Mouse (Mus musculus) liver, embryonic 14.5 days (tissue): Measurements from ENCODE around the gene Crot. TPM values are rescaled to one million over a fixed set of nuclear protein-coding genes. Genes with fewer than 3 reads are reported as not detected.

Experiments
- ATAC-seq: fragments of 200-750 bp; cut with Nextera tagmentation; 2 replicates; pipeline ENCODE4 v1.8.0; 2017; ENCODE audit warnings: moderate number of reproducible peaks, mild to moderate bottlenecking, moderate library complexity; ENCODE audit not compliant: insufficient read depth
- DNase-seq, 3 experiments: peaks; one replicate each; pipeline ENCODE4 v3.0.0-alpha.2; 2012 to 2013; ENCODE audit warnings: low read depth in 3 of 3, low spot score in 3 of 3
- H3K27ac ChIP-seq: fragments of 300-500 bp; sonication (generic); 2 replicates; pipeline ENCODE4 v1.5.1; 2014; ENCODE audit warnings: moderate library complexity, mild to moderate bottlenecking, control low read depth, inconsistent platforms
- H3K27me3 ChIP-seq: fragments of 300-500 bp; sonication (generic); 2 replicates; pipeline ENCODE4 v1.6.1; 2014; ENCODE audit warnings: mild to moderate bottlenecking, low read length, moderate library complexity; ENCODE audit not compliant: control insufficient read depth, insufficient read depth
- H3K36me3 ChIP-seq: fragments of 300-500 bp; sonication (generic); replicated peaks from 2 replicates; pipeline ENCODE4 v1.6.1; 2014; ENCODE audit warnings: low read depth; ENCODE audit not compliant: control insufficient read depth, insufficient read depth
- H3K4me1 ChIP-seq, 2 experiments: fragments of 200-500 bp in 1 of 2; fragments of 300-500 bp in 1 of 2; sonication (generic) in 1 of 2; replicated peaks; 2 replicates each; pipeline ENCODE4 v1.6.1; 2012 to 2014; ENCODE audit warnings: antibody characterized with exemption in 1 of 2, inconsistent platforms in 1 of 2, low read length in 1 of 2; ENCODE audit not compliant: control insufficient read depth in 2 of 2, insufficient read depth in 2 of 2
- H3K4me2 ChIP-seq: fragments of 300-500 bp; sonication (generic); 2 replicates; pipeline ENCODE4 v1.6.1; 2014; ENCODE audit warnings: low read depth, mild to moderate bottlenecking, control low read depth, moderate library complexity
- H3K4me3 ChIP-seq, 2 experiments: fragments of 200-500 bp in 1 of 2; fragments of 300-500 bp in 1 of 2; sonication (generic) in 1 of 2; 2 replicates each; pipeline ENCODE4 v1.5.1; 2012 to 2014; ENCODE audit warnings: low read depth in 2 of 2, low read length in 2 of 2, mild to moderate bottlenecking in 2 of 2, control low read depth in 1 of 2, inconsistent platforms in 1 of 2, moderate library complexity in 1 of 2; ENCODE audit not compliant: insufficient read depth in 1 of 2
- H3K9ac ChIP-seq: fragments of 300-500 bp; sonication (generic); replicated peaks from 2 replicates; pipeline ENCODE4 v1.6.1; 2014; ENCODE audit warnings: mild to moderate bottlenecking, control low read depth, moderate library complexity
- H3K9me3 ChIP-seq: fragments of 300-500 bp; sonication (generic); 2 replicates; pipeline ENCODE4 v1.6.1; 2016; ENCODE audit warnings: low read length, mixed read lengths; ENCODE audit not compliant: control insufficient read depth
- CTCF ChIP-seq: IDR thresholded peaks from 2 replicates; pipeline ENCODE4 v1.5.1; 2016; ENCODE audit warnings: antibody characterized with exemption, low read depth, control low read depth
- EP300 ChIP-seq: IDR thresholded peaks from 2 replicates; pipeline ENCODE4 v1.6.1; 2016; ENCODE audit warnings: antibody characterized with exemption, low read depth
- WGBS: fragments of 180-500 bp; shearing (Covaris S2); extraction: QIAGEN DNeasy Blood & Tissue Kit; methylation state at CpG from one replicate; pipeline ENCODE4 v1.1.7; 2014; ENCODE audit not compliant: insufficient replicate concordance; 5-methylcytosine and 5-hydroxymethylcytosine counted together
- polyA plus RNA-seq, 2 experiments: library from polyadenylated mRNA; depleted of rRNA in 1 of 2; stranded (reverse) in 1 of 2; unstranded in 1 of 2; fragments of >200 nt; fragmentation: Nextera tagmentation in 1 of 2; extraction: Ambion mirVana in 1 of 2; gene quantifications; 2 replicates each; pipeline versions ENCODE4 v1.2.1 to v1.2.3; 2012 to 2014

The Crot gene
- polyA plus RNA-seq, 2 experiments, result 19.7 to 51.6 TPM

DNA sequence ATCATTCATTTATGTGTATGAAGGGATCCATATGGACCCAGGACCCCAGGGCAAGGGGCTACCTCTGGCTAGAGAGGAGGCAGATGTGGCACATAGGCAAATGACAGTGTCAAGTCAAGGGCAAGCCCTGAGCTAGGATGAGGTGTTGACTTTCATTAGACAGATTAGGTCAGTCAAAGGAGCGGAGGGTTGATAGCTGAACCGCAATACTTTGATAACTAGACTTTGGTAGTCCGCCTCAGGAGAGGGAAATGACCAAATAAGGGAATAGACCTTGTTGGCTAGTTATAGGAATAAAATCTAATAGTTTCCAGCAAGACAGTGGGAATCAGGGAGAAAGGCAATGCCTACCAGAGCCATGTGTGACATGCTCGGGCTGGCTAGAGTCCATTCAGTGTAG lies 2.0 kb upstream of the Crot start:
- TF ChIP-seq CTCF (no peak), EP300 (no peak)
- ATAC-seq (no peak), DNase-seq (no peak)
- H3K9me3 ChIP-seq, result no peaks in the 10 kb centered on the region
- no peak overlapping the region for H3K27ac ChIP-seq
- no peak overlapping the region for H3K4me2 ChIP-seq
- 39% methylated on average over 4 of the region's 4 CpGs for WGBS
- peaks cover 0 to 11% of the 10 kb centered on the region in 2 experiments; a peak in 3 of 4 replicates for H3K4me1 ChIP-seq
- no peaks in the 10 kb centered on the region for H3K36me3 ChIP-seq
- no peaks in the 10 kb centered on the region for H3K27me3 ChIP-seq
- H3K9ac ChIP-seq, result no peak overlapping the region
- no peak overlapping the region for H3K4me3 ChIP-seq

- Histone ChIP-seq H3K4me2 (peak overlapping the region; percentile 85), H3K27ac (peak overlapping the region; percentile 65), H3K9me3 (no peaks in the 10 kb centered on the region), H3K4me3 (peak overlapping the region; percentile 77 to 92), H3K4me1 (peaks cover 0 to 11% of the 10 kb centered on the region in 2 experiments; a peak in 3 of 4 replicates), H3K36me3 (peaks cover 2% of the 10 kb centered on the region), H3K9ac (peak overlapping the region; percentile 65), H3K27me3 (no peaks in the 10 kb centered on the region)
- TF ChIP-seq EP300, result no peak
- TF ChIP-seq CTCF, result no peak
- no peak for DNase-seq
- WGBS, result 10% methylated on average over 8 of the region's 8 CpGs
- ATAC-seq, result peak; percentile 9; the same call in 1 of the 2 replicates
Measured at GRCm38 (mm10) chr5:8997513-8997895, 380 bp upstream of the Crot start.

DNA sequence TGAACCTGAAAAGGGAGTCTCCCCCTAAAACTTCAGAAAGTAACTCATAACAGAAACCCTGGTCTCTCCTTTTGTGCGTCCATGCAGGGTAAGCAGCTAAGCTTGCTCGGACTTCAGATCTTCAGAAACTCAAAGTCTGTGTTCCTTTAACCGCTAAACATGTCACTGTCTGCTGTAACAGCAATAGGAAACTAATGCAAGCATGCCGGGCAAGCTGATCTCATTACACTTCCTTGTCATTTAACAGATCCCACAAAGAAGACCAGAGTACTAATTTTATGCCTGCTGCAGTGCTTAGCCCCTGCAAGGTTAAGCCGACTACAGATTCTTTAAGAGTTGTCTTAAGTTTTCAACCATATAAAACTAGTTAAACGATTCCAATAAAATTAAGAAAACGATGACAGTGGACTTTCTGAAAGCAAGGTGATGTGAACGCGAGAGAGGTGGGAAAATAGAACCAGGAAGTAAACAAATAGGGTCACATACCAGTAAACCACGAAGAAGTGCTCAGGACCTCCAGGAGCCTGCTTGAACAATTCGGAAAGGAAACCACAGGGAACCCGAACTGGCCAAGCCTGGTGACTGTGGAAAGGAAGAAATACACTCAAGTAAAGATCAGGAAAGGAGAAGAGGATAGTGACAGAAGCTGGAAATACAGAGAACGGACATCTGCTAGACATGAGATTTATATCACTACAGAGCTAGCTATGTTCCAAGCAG lies 998 bp downstream of the Crot start:
- WGBS, result 3% methylated on average over 13 of the region's 13 CpGs
- Histone ChIP-seq H3K9me3 (no peaks in the 10 kb centered on the region), H3K4me1 (peaks cover 0 to 11% of the 10 kb centered on the region in 2 experiments; a peak in 3 of 4 replicates), H3K9ac (peak overlapping the region; percentile 65), H3K4me3 (peak overlapping the region; percentile 77 to 92), H3K36me3 (peaks cover 4% of the 10 kb centered on the region), H3K27me3 (no peaks in the 10 kb centered on the region), H3K27ac (peak overlapping the region; percentile 49), H3K4me2 (peak overlapping the region; percentile 85)
- DNase-seq, result no peak
- no peak for ATAC-seq
- TF ChIP-seq CTCF, result no peak
- TF ChIP-seq EP300, result no peak

GRCm38 (mm10) chr5:8991626-8992025 lies 5.5 kb downstream of the Crot start:
- 88% methylated on average over 16 of the region's 16 CpGs for WGBS
- H3K27me3 ChIP-seq, result no peaks in the 10 kb centered on the region
- no peak for TF ChIP-seq EP300
- TF ChIP-seq CTCF, result no peak
- no peak overlapping the region for H3K27ac ChIP-seq
- H3K9ac ChIP-seq, result no peak overlapping the region
- peaks cover 11% of the 10 kb centered on the region for H3K36me3 ChIP-seq
- no peak for ATAC-seq
- no peak for DNase-seq
- peaks cover 0 to 5% of the 10 kb centered on the region in 2 experiments; a peak in 3 of 4 replicates for H3K4me1 ChIP-seq
- no peak overlapping the region for H3K4me3 ChIP-seq
- H3K4me2 ChIP-seq, result no peak overlapping the region
- H3K9me3 ChIP-seq, result no peaks in the 10 kb centered on the region

DNA sequence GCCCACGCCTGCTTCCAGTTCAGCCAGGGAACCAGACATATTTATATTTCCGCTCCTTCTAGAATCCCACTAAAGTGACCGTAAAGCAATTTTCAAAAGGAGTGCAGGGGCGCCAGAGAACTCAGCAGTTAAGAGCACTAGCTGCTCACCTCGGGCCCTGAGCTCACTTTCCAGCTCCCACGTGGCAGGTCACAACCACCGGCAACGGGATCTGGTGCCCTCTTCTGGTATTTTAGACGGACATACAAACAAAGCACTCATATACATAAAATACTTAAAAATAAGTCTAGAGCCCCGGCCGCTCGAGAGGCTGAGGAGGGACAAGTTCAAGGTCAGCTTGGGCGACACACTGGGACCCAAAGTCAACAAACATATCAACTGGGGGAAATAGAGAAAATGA lies 6.6 kb downstream of the Crot start:
- no peak overlapping the region for H3K27ac ChIP-seq
- H3K9me3 ChIP-seq, result no peaks in the 10 kb centered on the region
- no peak overlapping the region for H3K4me2 ChIP-seq
- no peak for DNase-seq
- H3K9ac ChIP-seq, result no peak overlapping the region
- WGBS, result 76% methylated on average over 13 of the region's 13 CpGs
- no peak for ATAC-seq
- peaks cover 13% of the 10 kb centered on the region for H3K36me3 ChIP-seq
- H3K4me3 ChIP-seq, result no peak overlapping the region
- no peaks in the 10 kb centered on the region for H3K4me1 ChIP-seq
- TF ChIP-seq CTCF, result no peak
- no peak for TF ChIP-seq EP300
- no peaks in the 10 kb centered on the region for H3K27me3 ChIP-seq
